Comparison of ENCODE assay signal across 25 mouse cellular contexts in genomic region chr9:109549666-109550065, GRCm38 (mm10). TPM values are rescaled to one million over a fixed set of nuclear protein-coding genes. Genes with fewer than 3 reads are reported as not detected.
"Had no signal": no experiment of that assay in that cellular context is flagged by ENCODE, and none has a peak within 500 bp of the region (broad histone marks: within the 10 kb centered on the region; RNA-seq: fewer than 3 reads in every experiment).

No protein-coding gene starts in this region.

RNA-seq across cellular contexts. Expression of gene Fbxw15, which starts 18.4 kb away (rescaled TPM):
- polyA plus RNA-seq: heart, embryonic 12.5 days; heart, embryonic 13.5 days; heart, embryonic 14.5 days; heart, embryonic 15.5 days; heart, embryonic 16.5 days; heart, postnatal 0 days; hindbrain, embryonic 10.5 days; hindbrain, embryonic 11.5 days; hindbrain, embryonic 13.5 days; hindbrain, embryonic 14.5 days; hindbrain, embryonic 16.5 days; hindbrain, postnatal 0 days; inflammation-experienced regulatory T-cells, adult 6 months; intestine, embryonic 14.5 days; intestine, embryonic 15.5 days; intestine, embryonic 16.5 days; intestine, postnatal 0 days; large intestine, adult 2 months had no signal

RNA-seq across cellular contexts. Expression of gene Fbxw19, which starts 54.0 kb away (rescaled TPM):
- polyA plus RNA-seq: heart, embryonic 12.5 days; heart, embryonic 13.5 days; heart, embryonic 14.5 days; heart, embryonic 15.5 days; heart, embryonic 16.5 days; heart, postnatal 0 days; hindbrain, embryonic 10.5 days; hindbrain, embryonic 12.5 days; hindbrain, embryonic 13.5 days; hindbrain, embryonic 14.5 days; hindbrain, embryonic 15.5 days; hindbrain, embryonic 16.5 days; hindbrain, postnatal 0 days; inflammation-experienced regulatory T-cells, adult 6 months; intestine, embryonic 14.5 days; intestine, embryonic 15.5 days; intestine, embryonic 16.5 days; intestine, postnatal 0 days; kidney, adult 2 months; kidney, embryonic 14.5 days; kidney, embryonic 15.5 days; kidney, embryonic 16.5 days; kidney, postnatal 0 days; large intestine, adult 2 months had no signal
